Mouse (Mus musculus) intestine, postnatal 0 days (tissue): ENCODE results near the gene Vti1b. TPM values are rescaled to one million over a fixed set of nuclear protein-coding genes. Genes with fewer than 3 reads are reported as not detected.

Experiments used
- ATAC-seq: fragments of 200-750 bp; cut with Nextera tagmentation; 2 replicates; pipeline ENCODE4 v1.8.0; 2017; ENCODE audit warnings: mild to moderate bottlenecking, moderate TSS enrichment, moderate library complexity
- H3K27ac ChIP-seq: fragments of 300-500 bp; sonication (generic); 2 replicates; pipeline ENCODE4 v1.5.1; 2014; ENCODE audit warnings: mild to moderate bottlenecking, low read depth, low read length, moderate library complexity
- H3K27me3 ChIP-seq: fragments of 300-500 bp; sonication (generic); replicated peaks from 2 replicates; pipeline ENCODE4 v1.6.1; 2014; ENCODE audit warnings: low read length, mixed read lengths; ENCODE audit not compliant: control insufficient read depth, insufficient read depth
- H3K36me3 ChIP-seq: fragments of 300-500 bp; sonication (generic); 2 replicates; pipeline ENCODE4 v1.6.1; 2014; ENCODE audit warnings: mild to moderate bottlenecking, moderate library complexity; ENCODE audit not compliant: control insufficient read depth, insufficient read depth
- H3K4me1 ChIP-seq: fragments of 300-500 bp; sonication (generic); replicated peaks from 2 replicates; pipeline ENCODE4 v1.6.1; 2014; ENCODE audit warnings: antibody characterized with exemption, low read length, mixed read lengths; ENCODE audit not compliant: control insufficient read depth, insufficient read depth
- H3K4me2 ChIP-seq: fragments of 300-500 bp; sonication (generic); replicated peaks from 2 replicates; pipeline ENCODE4 v1.6.1; 2014; ENCODE audit warnings: low read depth, mild to moderate bottlenecking, moderate library complexity
- H3K4me3 ChIP-seq: fragments of 300-500 bp; sonication (generic); 2 replicates; pipeline ENCODE4 v1.5.1; 2014; ENCODE audit warnings: low read depth, low read length
- H3K9ac ChIP-seq: fragments of 300-500 bp; sonication (generic); 2 replicates; pipeline ENCODE4 v1.6.1; 2014; ENCODE audit warnings: mild to moderate bottlenecking, low read depth, low read length
- H3K9me3 ChIP-seq: fragments of 300-500 bp; sonication (generic); 2 replicates; pipeline ENCODE4 v1.6.1; 2016; ENCODE audit warnings: mixed run types; ENCODE audit not compliant: control insufficient read depth
- CTCF ChIP-seq: sonication (generic); IDR thresholded peaks from 2 replicates; pipeline ENCODE4 v1.5.1; 2016; ENCODE audit warnings: low read depth, mild to moderate bottlenecking, control low read depth, antibody characterized with exemption, moderate library complexity
- WGBS: fragments of 180-500 bp; shearing (Covaris S2); extraction: QIAGEN DNeasy Blood & Tissue Kit; methylation state at CpG from one replicate; pipeline ENCODE4 v1.1.7; 2014; 5-methylcytosine and 5-hydroxymethylcytosine counted together
- polyA plus RNA-seq: library from polyadenylated mRNA; unstranded; fragments of >200 nt; fragmentation: Nextera tagmentation; extraction: Ambion mirVana; gene quantifications from 2 replicates; pipeline ENCODE4 v1.2.1, GENCODE M21; 2015

The Vti1b gene
- polyA plus RNA-seq, 1 experiment from 2014 or later: 142 TPM

- no peaks in the 10 kb centered on the region for H3K36me3 ChIP-seq
Measured at GRCm38 (mm10) chr12:79131706-79132460, 40.6 kb downstream of the Vti1b start.

GRCm38 (mm10) chr12:79131178-79131675, 41.2 kb downstream of the Vti1b start:
- no peak overlapping the region for H3K27ac ChIP-seq
- no peak overlapping the region for H3K9ac ChIP-seq

More at GRCm38 (mm10) chr12:79131706-79132460, 40.6 kb downstream of the Vti1b start:
- peak overlapping the region; percentile 80 for H3K4me2 ChIP-seq
- H3K27me3 ChIP-seq: peaks cover 30% of the 10 kb centered on the region
- 42% methylated on average over 5 of the region's 5 CpGs for WGBS
- H3K9me3 ChIP-seq: no peaks in the 10 kb centered on the region
- no peak overlapping the region for H3K4me3 ChIP-seq
- ATAC-seq: no peak
- TF ChIP-seq CTCF: no peak
- no peak overlapping the region for H3K27ac ChIP-seq
- no peak overlapping the region for H3K9ac ChIP-seq
- peaks cover 6% of the 10 kb centered on the region; the same call in 1 of the 2 replicates for H3K4me1 ChIP-seq

DNA sequence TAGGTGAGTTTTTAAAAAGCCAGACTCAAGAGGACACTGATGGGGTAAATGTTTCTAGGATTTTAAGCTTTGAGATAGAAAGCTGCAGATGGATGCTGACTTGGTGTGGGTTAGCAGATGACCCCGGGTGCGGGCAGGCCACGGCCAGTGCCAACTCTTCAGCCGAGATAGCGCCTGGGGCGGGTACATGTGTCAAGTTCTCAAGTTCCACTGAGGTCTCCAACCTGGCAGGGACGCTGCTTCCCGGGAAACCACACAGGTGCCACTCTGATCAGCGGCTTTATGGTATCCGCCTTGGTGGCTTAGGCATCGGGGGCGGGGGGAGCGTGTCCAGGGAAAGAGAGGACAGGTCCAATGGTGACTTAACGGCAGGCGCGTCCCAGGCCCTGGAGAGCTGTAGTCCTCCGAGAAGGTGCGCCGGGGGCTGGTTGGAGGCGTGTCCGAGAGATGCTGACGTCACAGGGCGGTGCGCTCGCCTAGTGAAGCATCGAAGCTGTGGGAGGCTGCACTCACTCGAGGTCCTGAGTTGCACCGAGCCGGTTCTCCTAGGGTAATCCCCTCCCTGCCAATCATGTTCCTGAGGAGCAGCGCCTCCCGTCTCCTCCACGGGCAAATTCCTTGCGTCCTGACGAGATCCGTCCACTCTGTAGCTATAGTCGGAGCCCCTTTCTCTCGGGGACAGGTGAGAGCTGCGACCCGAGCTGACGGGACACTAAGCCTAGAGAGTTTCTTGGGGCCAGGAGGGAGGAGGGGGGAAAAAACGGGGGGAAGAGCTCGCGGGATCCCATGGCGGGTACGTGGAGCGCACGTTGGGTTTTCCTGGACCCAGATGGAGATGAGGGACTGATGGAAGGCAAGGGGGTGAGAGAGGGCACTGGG, 41.9 kb downstream of the Vti1b start, which contains the start of gene Arg2:
TSS of gene Arg2 (plus strand) at position 479 of the 879 bp plus-strand sequence.
- Histone ChIP-seq H3K27ac (no peak within 1 kb of the TSS), H3K9ac (no peak within 1 kb of the TSS), H3K9me3 (no peaks in the 10 kb centered on the region), H3K27me3 (peaks cover 30% of the 10 kb centered on the region), H3K4me1 (peaks cover 6% of the 10 kb centered on the region; the same call in 1 of the 2 replicates), H3K36me3 (no peaks in the 10 kb centered on the region), H3K4me2 (peak within 1 kb of the TSS; percentile 80), H3K4me3 (peak within 1 kb of the TSS; percentile 41)
- peak; percentile 78 for ATAC-seq
- TF ChIP-seq CTCF: no peak
- under 1% methylated on average over 47 of the region's 47 CpGs for WGBS

More at GRCm38 (mm10) chr12:79131178-79131675, 41.2 kb downstream of the Vti1b start:
- Histone ChIP-seq H3K4me2 (peak overlapping the region; percentile 80), H3K4me1 (peaks cover 6% of the 10 kb centered on the region; the same call in 1 of the 2 replicates), H3K36me3 (no peaks in the 10 kb centered on the region), H3K27me3 (peaks cover 30% of the 10 kb centered on the region), H3K4me3 (peak overlapping the region; percentile 41), H3K9me3 (no peaks in the 10 kb centered on the region)
- no peak for TF ChIP-seq CTCF
- ATAC-seq: no peak
- 2% methylated on average over 22 of the region's 22 CpGs for WGBS

GRCm38 (mm10) chr12:79122820-79123219, 49.6 kb downstream of the Vti1b start:
- TF ChIP-seq CTCF: peak; percentile 60
- H3K4me2 ChIP-seq: no peak overlapping the region
- 32% methylated on average over 3 of the region's 3 CpGs for WGBS
- H3K27me3 ChIP-seq: no peaks in the 10 kb centered on the region
- H3K9me3 ChIP-seq: no peaks in the 10 kb centered on the region
- no peak overlapping the region for H3K4me3 ChIP-seq
- no peak overlapping the region for H3K9ac ChIP-seq
- no peak overlapping the region for H3K27ac ChIP-seq
- H3K4me1 ChIP-seq: no peaks in the 10 kb centered on the region
- ATAC-seq: no peak
- no peaks in the 10 kb centered on the region for H3K36me3 ChIP-seq

- 67% methylated on average over 4 of the region's 4 CpGs for WGBS
- no peaks in the 10 kb centered on the region for H3K36me3 ChIP-seq
- no peak overlapping the region for H3K4me3 ChIP-seq
- H3K27me3 ChIP-seq: no peaks in the 10 kb centered on the region
- TF ChIP-seq CTCF: no peak
- H3K9ac ChIP-seq: no peak overlapping the region
- ATAC-seq: no peak
- H3K4me2 ChIP-seq: no peak overlapping the region
- no peaks in the 10 kb centered on the region for H3K9me3 ChIP-seq
- H3K4me1 ChIP-seq: no peaks in the 10 kb centered on the region
- H3K27ac ChIP-seq: no peak overlapping the region
Measured at GRCm38 (mm10) chr12:79118991-79119390, 53.5 kb downstream of the Vti1b start.

Other genes starting within 250 kb of the Vti1b start
- gene Tmem229b, start 165.0 kb downstream of the Vti1b start, polyA plus RNA-seq: 8.6 and 11.9 TPM in 2 replicates
- 12.2 and 12.6 TPM in 2 replicates for gene Plekhh1, start 143.5 kb downstream of the Vti1b start, polyA plus RNA-seq
- 18.2 and 20.9 TPM in 2 replicates for gene Pigh, start 83.0 kb downstream of the Vti1b start, polyA plus RNA-seq
- gene Arg2, start 41.9 kb downstream of the Vti1b start, polyA plus RNA-seq: 1.0 TPM in 2 replicates
- gene Rdh11, start 19.6 kb upstream of the Vti1b start, polyA plus RNA-seq: 10.4 and 11.6 TPM in 2 replicates
- gene Rdh12, start 36.2 kb upstream of the Vti1b start, polyA plus RNA-seq: 0.24 and 0.44 TPM in 2 replicates
- 7.9 and 10.1 TPM in 2 replicates for gene Zfyve26, start 123.6 kb upstream of the Vti1b start, polyA plus RNA-seq
- 1.3 and 1.9 TPM in 2 replicates for gene Rad51b, start 124.6 kb upstream of the Vti1b start, polyA plus RNA-seq